21 mouse cellular contexts compared by ENCODE assay signal in genomic region chr5:116192693-116193092, GRCm38 (mm10).
A peak's percentile ranks its signal among the peaks of the same experiment; 100 is the strongest.
DNase-seq lines count a peak whose midpoint lies in the region; ATAC-seq and TF ChIP-seq lines count a peak whose summit lies in the region.
"Had no signal": no experiment of that assay in that cellular context is flagged by ENCODE, and none has a peak within 500 bp of the region (broad histone marks: within the 10 kb centered on the region; RNA-seq: fewer than 3 reads in every experiment).

No protein-coding gene starts in this region.

- no peak for ATAC-seq in CD4-positive, CD25-positive, alpha-beta regulatory T cell, adult 4 months
- ATAC-seq: forebrain, embryonic 15.5 days; intestine, embryonic 16.5 days had no signal

- H3K9ac ChIP-seq in ES-E14 (ENCODE audit: insufficient read depth, low read depth, low read length, poor library complexity, severe bottlenecking), result no peak overlapping the region
- H3K9ac ChIP-seq: embryonic facial prominence, embryonic 13.5 days; forebrain, embryonic 15.5 days; hindbrain, embryonic 13.5 days; kidney, embryonic 15.5 days had no signal

- in situ Hi-C loops in ES-E14 (cut with MboI; ENCODE audit: low sequenced_read_pairs in 2 of 2, unreplicated experiment in 2 of 2), result no loop called here

- peaks cover 0 to 9% of the 10 kb centered on the region in 2 experiments; a peak in 1 of 4 replicates for H3K4me1 ChIP-seq in ES-E14 (ENCODE audit: control insufficient read depth in 2 of 2, insufficient read depth in 2 of 2, low read length in 2 of 2, poor library complexity in 1 of 2)
- H3K4me1 ChIP-seq: forebrain, embryonic 15.5 days had no signal

- peak; percentile 7 for DNase-seq in CD4-positive, CD25-positive, alpha-beta regulatory T cell, adult 2 months (ENCODE audit: low read depth, low spot score)
- no peak for DNase-seq in left cerebral cortex, adult 2 months (ENCODE audit: extremely low spot score in 1 of 2, low spot score in 2 of 2)
- no peak for DNase-seq in left cerebral cortex, adult 11 months (ENCODE audit: low spot score)
- peak; percentile 89 for DNase-seq in ES-E14 (ENCODE audit: low read depth, low spot score)
- peak; percentile 12 for DNase-seq in induced T-regulatory cell, adult 2 months (ENCODE audit: low read depth)
- DNase-seq in layer of hippocampus, postnatal 36 days, result no peak
- no peak for DNase-seq in urinary bladder, postnatal 4 days (ENCODE audit: low spot score in 2 of 2)
- DNase-seq: cerebellum, adult 8-10 months; gastrocnemius, adult 2 months; heart, postnatal 10 days; lung, adult 2 months; lung, postnatal 4 days; right cerebral cortex, adult 18-20 months; spleen, adult 18-20 months had no signal

- peak; percentile 2; the same call in 1 of the 2 replicates for TF ChIP-seq CTCF in left cerebral cortex, adult 2 months (IDR thresholded peaks at IDR 0.05)

- H3K36me3 ChIP-seq in ES-E14 (ENCODE audit: control insufficient read depth, insufficient read depth, low read length, poor library complexity, severe bottlenecking), result no peaks in the 10 kb centered on the region
- H3K36me3 ChIP-seq: embryonic facial prominence, embryonic 13.5 days; forebrain, embryonic 15.5 days; hindbrain, embryonic 13.5 days; kidney, embryonic 15.5 days; limb, embryonic 10.5 days had no signal

- no peaks in the 10 kb centered on the region for H3K9me3 ChIP-seq in ES-E14 (ENCODE audit: control insufficient read depth, insufficient read depth, low read depth, low read length)
- H3K9me3 ChIP-seq: embryonic facial prominence, embryonic 13.5 days; forebrain, embryonic 15.5 days; hindbrain, embryonic 13.5 days; kidney, embryonic 15.5 days; limb, embryonic 10.5 days had no signal

- H3K4me3 ChIP-seq in left cerebral cortex, adult 2 months, result no peak overlapping the region
- H3K4me3 ChIP-seq in ES-E14 (ENCODE audit: insufficient read depth in 1 of 2, low read depth in 1 of 2, low read length in 2 of 2, poor library complexity in 1 of 2, severe bottlenecking in 1 of 2), result no peak overlapping the region
- H3K4me3 ChIP-seq: embryonic facial prominence, embryonic 13.5 days; forebrain, embryonic 15.5 days; gastrocnemius, adult 2 months; hindbrain, embryonic 13.5 days; kidney, embryonic 15.5 days; limb, embryonic 10.5 days had no signal

- intact Hi-C loops in left cerebral cortex, adult 2 months (cut with DNase I), result no loop called here

- H3K27ac ChIP-seq in left cerebral cortex, adult 2 months, result no peak overlapping the region
- no peak overlapping the region for H3K27ac ChIP-seq in ES-E14 (ENCODE audit: insufficient read depth, low read depth, low read length, poor library complexity, severe bottlenecking)
- H3K27ac ChIP-seq: embryonic facial prominence, embryonic 13.5 days; forebrain, embryonic 15.5 days; gastrocnemius, adult 2 months; hindbrain, embryonic 13.5 days; kidney, embryonic 15.5 days; limb, embryonic 10.5 days had no signal

TF ChIP-seq in ES-E14, 5 proteins besides CTCF, POLR2A, EP300 and RAD21:
- TF ChIP-seq HCFC1 (IDR thresholded peaks at IDR 0.05; ENCODE audit: borderline replicate concordance, insufficient read depth, low read length) (0 out of 2 replicates have a peak, but pooled peaks have one; percentile 19), ZNF384 (IDR thresholded peaks at IDR 0.05; ENCODE audit: low read depth, low read length) (no peak), ZC3H11A (IDR thresholded peaks at IDR 0.05; ENCODE audit: borderline replicate concordance, low read depth, low read length) (0 out of 2 replicates have a peak, but pooled peaks have one; percentile 44)

Comparison
In these comparisons a context has a peak if more than half of its experiments do, and no peak if none do; other contexts are left out.
1. DNase-seq: peak in CD4-positive, CD25-positive, alpha-beta regulatory T cell, adult 2 months (single experiment), ES-E14 (single experiment) and induced T-regulatory cell, adult 2 months (single experiment); none in left cerebral cortex, adult 2 months (0 of 2), left cerebral cortex, adult 11 months (single experiment), layer of hippocampus, postnatal 36 days (0 of 2) and urinary bladder, postnatal 4 days (0 of 2).